Mouse (Mus musculus) kidney, adult 11 months (tissue): ENCODE measurements at regions not wholly inside any gene's neighbourhood (a gene's known extent, or its start where the extent isn't known, plus 50 kb on each side); places are given as distances from the start of the nearest gene placed in this dataset.

Source experiments
- DNase-seq: peaks from one replicate; pipeline ENCODE4 v3.0.0; 2022

DNA sequence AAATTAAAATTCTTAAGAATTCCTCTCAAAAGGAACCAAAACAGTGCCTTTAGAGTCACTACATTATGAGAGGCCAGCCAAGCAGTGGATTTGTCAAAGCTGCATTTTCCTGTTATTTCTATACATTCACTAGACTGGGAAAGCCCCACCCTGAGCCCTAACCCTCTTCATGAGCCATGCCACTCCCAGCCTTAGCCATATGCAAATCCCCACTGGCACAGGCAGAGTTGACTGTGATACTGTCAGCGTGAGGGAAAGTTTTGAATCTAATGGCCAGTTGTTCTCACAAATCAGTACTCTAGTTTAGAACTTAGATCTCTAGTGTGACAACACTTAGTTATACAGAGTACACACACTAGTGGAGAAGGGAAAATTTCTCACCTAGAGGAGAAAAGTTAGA lies 486.4 kb downstream of the Inhba start:
- DNase-seq = no peak

DNA sequence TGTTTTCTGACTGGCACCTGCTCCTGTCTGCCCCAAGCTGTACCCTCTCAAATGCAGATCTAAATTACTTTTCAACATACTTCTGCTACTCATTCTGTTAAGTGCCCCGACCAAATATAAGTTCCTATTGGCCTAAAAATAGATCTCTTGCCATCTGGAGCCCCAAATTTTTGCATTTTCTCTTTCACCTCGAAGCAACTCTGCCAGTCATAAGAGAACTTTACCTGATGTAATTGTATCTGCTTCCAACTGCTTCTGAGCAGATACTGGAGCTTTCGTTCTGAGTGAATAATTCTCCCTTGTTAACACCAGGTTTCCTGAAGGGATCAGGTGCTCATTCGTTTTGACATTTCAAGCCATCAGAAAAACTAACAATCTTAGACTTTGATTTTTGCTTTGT lies 501.2 kb downstream of the Inhba start:
- DNase-seq = no peak

DNA sequence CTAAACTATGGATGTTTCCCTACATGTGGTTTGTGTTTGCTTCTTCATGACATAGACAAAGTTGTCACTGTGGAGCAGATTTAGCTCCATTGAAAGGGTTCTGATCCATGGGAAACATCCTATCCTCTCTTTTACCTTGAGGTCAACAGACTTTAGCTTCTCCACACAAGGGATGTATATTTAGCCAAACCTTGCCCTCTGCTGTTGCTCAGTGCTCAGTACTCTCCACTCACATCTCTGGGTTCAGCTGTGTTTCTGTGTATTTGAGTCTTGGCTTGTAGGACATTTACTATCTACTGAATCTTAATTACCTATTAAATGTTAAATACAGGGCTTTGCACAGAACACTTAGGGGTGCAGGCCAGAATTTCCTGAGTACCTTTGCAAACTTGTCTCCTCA lies 503.5 kb downstream of the Inhba start:
- DNase-seq = no peak

DNA sequence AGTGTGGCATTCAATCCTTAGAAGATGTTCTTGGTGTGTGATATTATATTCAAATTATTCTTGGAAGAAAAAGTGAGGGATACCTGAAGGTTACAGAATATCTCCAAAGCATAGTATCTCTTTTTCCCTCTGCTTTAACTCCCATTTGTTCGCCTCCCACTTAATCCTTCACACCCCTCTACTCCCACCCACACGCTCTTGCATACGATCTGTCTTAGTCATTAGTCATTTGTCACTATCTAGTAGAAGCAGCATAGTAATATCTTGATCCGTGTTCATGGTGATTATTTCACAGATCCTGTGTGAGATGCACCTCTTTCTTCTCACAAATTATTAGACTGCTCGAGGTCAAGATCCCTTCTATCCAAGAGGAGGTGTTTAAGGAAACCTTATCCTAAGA lies 517.4 kb downstream of the Inhba start:
- DNase-seq = no peak

DNA sequence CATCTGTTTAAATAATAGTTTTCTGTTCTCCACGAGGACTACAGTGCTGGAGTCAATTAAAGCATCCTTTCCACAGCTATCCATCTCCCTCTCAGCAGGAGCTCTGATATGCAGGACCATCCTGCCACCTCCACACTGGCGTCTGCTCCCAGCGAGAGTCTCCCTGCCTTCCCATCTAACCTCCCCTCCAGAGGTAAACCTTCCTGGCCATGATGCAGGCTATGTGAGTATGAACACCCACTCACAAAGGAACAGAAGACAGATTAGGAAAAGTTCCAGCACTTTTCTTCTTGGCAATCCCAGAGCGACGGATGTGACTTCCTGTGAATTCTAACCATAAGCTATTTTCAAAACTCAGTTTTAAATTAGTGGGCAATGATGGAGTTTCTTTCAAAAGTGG lies 532.1 kb downstream of the Inhba start:
- no peak for DNase-seq

DNA sequence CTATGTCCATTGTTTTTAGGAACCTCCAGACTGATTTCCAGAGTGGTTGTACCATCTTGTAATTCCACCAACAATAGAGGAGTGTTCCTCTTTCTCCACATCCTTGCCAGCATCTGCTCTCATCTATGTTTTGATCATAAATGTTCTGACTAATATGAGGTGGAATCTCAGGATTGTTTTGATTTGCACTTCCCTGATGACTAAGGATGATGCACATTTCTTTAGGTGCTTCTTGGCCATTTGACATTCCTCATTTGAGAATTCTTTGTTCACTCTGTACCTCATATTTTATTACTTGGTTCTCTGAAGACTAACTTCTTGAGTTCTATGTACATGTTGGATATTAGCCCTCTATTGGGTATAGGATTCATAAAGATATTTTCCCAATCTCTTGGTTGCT lies 538.4 kb downstream of the Inhba start:
- no peak for DNase-seq

DNA sequence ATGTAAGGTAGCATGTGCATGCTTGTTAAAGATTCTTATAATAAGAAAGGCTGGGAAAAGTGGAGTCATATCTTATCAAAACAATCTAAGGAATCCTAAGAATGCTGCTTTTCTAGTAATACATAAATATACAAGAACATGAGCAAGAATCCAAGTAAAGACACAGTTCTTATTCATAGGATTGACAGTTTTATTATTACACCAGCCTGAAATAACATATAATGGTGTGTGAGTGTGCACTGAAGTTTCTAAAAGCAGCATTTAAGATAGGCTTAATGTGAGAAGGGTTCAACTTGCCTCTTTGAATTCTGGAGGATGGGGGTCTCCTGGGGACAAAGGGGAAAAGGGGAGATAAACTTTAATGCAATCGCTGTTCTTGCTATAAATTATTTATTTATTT lies 553.3 kb downstream of the Inhba start:
- DNase-seq = no peak

DNA sequence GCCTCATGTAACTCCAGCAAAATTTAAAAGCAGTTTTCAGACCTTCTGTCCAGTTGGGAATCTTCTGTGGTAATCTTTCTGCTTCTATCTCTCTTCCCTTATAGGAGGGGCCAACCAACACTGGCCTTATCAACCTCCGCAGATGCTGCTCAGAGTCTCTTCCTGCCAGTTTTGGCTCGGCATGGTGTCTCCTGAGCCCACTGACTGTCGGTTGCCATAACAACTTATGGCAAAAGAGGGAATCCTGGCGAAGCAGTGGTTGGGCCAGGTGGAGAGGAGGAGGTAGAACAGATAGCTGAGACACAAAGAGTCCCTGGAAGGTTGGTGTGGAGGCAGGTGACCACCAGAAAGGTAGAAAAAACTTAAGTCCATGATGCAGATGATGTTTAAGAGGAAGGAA lies 562.4 kb downstream of the Inhba start:
- DNase-seq = no peak

DNA sequence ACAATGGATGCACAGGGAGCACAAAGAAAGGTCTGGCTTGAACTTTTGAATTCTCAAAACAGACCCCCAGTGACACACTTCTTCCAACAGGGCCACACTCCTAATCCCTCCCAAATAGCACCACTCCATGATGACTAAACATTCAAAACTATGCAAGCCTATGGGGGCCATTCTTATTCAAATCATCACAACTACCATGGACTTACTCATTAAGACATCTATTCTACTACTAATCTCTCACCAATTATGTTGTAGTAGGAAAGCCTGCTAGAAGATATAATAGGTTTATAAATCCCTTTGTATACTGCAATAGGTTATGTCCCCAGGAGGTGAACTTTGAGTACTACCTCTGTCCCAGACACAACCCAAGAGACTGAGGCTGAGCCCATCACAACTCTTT lies 574.6 kb downstream of the Inhba start:
- DNase-seq = no peak

DNA sequence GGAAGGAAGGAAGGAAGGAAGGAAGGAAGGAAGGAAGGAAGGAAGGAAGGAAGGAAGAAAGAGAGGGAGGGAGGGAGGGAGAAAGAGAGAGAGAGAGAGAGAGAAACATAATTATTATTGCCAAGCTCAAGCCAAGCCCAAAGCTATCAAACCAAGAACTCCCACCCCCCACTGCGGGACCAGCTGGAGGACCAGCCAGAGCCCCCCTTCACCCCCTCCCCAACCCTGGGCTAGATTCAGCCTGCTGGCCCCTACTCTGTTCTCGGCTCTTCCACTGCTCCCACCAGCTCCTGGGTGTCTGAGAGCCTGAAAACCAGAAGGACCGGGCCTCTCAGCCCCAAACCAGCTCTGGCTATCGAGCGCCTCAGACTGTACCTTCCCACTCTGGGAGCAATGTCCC lies 608.1 kb downstream of the Inhba start:
- no peak for DNase-seq

DNA sequence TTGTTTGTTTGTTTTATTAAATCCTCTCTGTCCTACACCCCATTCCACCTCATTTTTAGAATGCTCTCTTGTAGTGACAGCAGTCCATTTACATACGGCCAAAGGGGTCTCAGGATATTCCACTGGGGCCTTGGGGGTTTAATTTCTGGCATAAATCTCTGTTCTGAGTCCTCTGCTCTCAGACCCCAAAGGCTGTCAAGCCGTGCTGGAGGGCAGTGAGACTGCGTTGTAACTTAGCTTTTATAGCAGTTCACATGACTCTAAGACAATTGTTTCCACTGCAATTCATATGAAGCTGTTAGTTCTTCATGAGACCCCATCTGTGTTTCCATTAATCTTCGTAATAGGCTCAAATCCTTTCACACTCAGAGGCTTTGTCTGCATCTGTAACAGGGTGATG lies 614.9 kb downstream of the Inhba start:
- DNase-seq = no peak

DNA sequence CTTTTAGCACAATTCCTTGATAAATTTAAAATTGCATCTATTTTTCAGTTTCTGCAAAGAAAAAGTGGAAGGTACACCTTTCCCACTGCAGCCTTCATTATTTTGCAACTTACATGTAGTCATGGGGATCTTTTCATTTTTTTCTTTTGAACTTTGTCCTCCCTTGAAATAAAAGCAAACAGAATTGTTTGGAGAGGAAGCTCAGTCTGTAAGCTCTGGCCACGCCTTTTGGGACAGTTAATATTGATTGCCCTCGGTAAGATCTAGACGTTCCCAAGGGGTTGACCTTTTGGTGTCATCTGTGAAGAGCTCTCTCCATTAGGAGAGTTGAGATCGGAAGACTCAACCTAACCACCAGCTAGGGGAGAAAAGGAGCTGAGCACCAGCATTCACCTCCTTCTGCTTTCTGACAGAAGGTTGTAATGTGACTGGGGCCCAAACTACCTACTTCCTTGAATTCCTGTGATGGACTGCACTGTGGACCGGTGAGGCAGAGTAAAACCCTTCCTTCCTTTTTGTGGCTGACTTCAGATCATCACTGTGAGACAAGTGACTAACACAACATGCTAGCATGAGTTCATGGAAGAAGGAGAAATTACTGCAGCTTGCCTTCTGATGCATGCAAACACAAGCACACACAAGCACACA lies 621.9 kb downstream of the Inhba start:
- no peak for DNase-seq

DNA sequence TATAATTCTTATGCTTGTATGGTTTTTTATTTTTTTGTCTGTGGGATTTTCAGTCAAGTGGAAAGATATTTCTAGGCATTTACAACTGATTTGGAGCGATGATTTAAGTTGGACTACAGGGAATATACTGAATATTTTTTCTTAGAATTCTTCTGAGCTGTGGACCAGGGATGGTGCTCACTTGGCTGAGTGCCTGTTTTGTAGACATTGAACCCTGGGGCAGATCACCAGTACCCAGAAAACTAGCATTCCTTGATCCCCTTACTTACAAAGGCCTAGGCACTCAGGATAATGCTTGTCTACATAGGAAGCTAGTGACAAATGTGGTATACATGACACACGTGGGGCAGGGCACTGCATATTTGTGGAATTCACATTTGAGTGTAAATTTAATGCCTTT lies 624.6 kb downstream of the Inhba start:
- no peak for DNase-seq

DNA sequence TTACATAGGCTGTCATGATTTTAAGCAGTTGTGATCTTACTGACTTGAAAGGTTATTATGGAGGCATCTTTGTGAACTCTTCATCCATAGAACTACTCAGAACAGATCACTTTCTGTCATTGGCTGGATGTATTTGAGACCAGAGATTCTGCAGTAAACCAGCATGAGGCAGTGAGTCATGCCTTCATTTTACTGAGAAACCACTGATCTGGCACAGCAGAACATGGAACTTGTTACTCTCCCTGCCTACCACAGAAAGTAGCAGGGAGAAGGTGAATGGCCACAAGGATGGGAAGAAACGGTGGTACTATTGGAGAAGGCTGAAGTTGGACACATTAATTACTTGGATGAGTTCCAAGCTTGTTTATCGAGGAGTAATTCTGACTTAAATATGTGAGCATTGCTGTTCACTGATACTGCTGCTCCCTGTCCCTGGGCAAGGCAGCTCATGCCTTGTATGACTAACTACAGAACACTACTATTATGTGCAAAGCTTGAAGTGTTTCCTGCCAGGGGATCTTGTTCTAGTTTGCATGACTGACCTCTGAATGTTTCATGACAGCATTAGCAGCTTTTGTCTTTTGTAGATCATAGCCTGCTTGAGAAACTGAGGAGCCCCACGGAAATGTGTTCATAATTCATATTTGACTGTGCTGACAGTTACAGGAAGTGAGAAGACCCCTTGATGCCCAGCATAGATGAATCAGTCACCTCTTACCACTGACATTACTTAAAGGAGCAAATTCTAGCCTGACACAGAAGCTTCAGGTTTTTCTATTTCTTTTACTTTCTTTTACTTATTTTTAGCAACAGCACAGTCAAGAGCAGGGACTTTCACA lies 630.2 kb downstream of the Inhba start:
- no peak for DNase-seq

DNA sequence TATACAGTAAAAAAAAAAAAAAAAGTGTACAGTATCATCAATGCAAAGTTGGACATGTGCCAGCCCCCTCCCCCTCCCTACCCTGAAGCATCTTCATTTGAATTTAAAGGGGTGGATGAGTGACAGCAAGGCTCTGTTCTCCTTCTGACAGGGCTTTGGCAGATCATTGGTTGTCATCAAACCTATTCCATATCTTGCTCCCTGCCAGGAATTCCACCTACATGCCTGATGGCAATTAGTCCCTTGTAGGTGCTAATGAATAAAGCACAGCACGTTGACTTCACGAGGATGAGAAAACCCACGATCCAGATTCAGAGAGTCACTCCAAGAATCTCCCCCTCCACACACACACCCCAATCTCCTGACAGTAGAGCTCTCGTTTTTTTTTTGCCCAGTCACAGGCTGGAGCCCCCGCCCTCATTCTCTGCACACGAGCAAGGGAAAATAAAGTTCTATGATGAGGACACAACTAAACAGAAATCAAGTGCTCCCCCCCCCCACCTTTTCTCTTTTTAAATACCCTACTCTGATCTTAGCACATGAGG lies 630.9 kb downstream of the Inhba start:
- DNase-seq = no peak

DNA sequence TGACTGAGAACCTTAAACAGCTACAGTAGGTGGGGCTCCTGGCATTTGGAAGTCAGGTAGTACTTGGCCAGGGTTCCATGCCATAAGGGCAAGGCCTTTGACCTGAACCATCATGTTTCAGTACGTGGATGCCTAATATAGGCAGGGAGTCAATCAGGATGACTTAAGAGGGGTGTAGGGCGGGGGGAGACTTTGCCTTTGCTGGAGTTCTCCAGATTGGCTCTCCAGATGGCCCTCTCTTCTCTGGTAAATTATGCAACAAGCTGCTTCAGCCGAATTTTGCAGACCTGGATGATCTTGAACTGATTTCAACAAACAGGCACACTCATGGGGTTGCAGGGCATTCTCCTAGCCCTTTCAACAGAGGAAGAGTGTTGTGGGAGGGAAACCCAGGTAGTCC lies 633.7 kb downstream of the Inhba start:
- no peak for DNase-seq

DNA sequence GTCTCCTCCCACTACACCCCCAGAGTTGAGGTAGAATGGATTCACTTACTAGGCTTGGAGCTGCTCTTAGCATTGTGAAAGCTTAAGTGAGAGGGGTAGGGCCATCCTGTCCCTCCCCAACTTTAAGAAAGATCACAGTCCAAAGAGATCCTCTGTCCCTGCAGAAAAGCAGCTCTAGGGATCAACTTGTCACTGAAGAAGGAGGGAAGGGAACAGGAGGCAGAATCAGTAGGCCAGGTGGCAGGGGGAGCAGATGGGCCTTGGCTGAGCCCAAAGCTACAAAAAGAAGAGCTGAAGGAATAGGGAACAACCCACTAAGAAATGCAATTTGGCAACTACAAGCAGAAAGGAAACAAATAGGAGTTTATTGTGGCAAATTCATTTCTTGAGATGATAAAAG lies 634.4 kb downstream of the Inhba start:
- DNase-seq = no peak

DNA sequence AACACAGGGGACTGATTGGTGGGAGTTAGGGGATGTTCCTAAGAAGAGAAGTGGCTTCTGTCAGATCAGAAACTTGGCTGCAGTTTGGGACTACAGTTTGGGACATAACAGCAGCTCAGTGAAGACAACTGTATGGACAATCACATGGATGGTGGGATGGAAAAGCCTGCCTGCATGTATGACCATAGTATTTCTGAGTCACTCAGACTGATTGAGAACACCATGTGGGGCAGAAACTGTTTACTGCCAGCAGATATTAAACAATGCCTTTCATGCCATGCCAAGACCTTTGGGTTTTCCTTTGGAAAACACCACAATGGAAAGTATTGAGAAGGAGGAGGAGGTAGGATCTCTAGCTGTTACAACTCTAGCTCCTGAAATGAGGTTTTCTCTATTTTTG lies 635.0 kb downstream of the Inhba start:
- no peak for DNase-seq

DNA sequence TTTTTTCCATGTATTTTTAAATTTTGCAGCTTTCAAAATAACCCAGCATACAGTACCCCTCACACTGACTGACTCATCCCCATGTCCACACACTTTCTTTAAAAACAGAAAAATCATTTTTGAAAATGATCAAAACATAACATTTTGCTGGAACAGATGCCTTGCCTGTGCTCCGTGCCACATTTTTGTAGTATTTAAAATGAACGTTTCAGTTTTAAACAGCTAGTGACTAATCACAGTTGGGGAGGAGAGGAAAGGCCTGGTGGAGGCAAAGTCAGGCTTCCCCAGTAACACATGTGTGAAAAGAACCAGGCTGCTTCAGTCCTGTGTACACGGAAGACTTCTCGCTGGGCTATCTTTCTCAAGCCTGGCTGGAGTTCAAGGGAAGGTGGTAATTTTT lies 644.5 kb downstream of the Inhba start:
- no peak for DNase-seq

DNA sequence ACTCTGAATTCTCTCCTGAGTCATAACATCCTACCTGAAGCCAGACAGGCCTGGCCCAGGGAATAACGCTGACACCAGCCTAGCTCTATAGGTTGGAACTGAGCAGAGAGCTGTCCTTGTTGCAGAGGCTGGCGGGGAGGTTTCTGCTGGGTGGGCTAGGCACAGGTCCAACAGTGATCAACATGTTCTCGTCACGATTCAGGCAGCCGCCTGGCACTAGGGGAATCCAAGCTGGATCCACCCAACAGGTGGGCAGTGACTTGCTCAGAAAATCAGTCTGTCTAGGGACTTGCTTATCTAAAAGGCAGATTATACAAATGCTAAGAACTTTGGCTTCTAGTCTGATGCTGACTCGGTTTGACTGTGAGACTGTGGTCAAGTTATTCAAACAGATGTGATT lies 648.2 kb downstream of the Inhba start:
- DNase-seq = no peak

DNA sequence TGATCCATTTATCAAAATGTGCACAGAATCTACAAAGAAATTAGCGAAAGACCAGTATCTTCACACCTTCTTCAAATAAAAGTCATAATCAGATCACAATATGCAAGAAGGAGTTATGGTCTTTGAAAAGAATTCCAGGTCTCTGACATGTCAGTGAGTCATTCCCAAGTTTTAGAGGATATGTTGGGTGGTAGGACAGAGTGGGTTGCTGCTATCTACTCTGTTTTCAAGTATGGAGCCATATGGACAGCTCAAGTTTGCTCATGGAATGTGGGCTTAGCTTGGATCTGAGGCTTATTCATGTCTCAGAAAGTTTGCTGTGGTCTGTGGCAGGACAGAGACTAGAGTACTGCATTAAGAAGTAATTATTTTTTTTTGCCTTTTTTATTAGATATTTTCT lies 657.0 kb downstream of the Inhba start:
- no peak for DNase-seq

DNA sequence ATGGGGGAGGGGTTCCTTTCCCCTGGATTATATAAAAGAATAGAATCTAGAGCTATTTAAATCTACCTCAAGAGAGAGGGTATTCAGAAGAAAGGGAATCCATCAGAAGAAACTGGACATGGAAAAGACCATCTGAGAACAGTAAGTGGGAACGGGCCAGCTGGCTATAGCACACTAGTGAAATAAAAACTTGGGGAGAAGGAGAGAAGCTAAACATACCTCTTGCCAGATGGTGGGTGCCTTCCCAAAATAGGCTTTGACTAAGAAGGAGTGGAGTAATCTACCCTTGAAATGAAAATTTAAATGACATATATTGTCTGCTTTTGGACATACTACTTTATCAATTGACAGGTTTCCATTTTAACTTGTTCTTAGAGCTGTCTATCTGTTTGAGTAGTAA lies 657.6 kb downstream of the Inhba start:
- DNase-seq = no peak

DNA sequence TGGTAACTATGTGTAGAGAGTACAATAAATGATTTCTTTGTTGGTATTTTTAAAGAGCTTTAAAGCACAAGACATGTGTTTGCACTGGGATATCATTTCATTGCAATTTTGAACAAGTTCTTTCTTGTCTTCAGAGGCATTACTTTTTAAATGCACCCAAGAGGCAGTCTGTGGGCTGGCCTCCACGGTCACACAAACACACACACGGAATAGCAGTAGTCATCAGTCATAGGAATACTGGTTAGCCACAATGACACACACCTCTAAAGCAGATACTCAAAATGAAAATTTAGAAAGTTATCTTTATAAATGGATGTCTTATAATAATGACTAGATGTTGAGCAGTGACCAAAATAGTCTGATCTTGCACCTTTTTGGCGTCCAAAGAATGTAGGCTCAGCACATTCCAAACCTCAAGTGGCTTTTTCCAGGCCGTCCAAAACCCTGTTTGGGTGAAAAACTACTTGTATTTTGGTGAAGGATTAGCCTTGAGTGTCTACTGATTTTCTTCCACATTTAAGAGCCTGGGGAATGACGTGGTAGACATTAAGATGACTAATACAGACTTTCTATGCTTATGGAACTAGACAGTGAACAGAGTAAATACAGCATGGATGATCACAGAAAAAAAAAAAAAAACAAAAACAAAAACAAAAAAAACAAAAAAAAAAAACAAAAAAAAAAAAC lies 658.5 kb downstream of the Inhba start:
- DNase-seq = no peak

DNA sequence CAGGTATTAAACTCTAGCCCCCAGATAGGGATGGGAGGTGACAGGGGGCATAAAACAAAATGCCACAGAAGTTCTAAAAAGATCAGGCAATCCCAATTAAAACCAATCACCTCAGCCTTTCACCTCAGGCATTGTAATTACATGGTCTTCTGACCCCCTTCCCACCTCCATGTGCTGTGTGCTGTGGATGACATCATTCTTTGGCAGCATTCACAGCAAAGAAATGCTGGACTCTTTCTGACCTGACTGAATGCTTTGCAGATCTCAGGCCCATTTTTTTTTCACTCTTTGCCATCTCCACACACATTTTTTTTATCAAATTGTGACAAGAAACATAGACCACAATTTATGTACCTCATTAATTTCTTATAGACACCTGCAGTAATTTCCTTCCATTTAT lies 659.1 kb downstream of the Inhba start:
- no peak for DNase-seq
